ENCODE assay signal across 10 mouse cellular contexts in the genomic region with DNA sequence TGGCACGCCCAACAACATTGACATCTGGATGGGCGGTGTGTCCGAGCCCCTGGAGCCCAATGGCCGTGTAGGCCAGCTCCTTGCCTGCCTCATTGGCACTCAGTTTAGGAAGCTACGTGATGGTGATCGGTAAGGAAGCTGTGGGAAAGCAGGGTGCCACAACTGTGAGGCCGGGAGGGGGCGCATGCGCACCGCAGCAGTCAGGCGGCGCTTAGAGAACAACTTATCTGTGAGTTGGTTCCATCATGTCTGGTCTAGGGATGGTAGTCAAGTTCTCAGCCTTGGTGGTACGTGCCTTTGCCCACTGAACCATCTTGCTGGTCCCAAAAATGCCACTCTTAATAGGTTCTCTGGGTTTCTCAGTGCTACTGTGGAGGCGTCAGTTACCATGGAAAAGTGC. TPM values are rescaled to one million over a fixed set of nuclear protein-coding genes. Genes with fewer than 3 reads are reported as not detected.
DNase-seq lines count a peak whose midpoint lies in the region; ATAC-seq and TF ChIP-seq lines count a peak whose summit lies in the region.
"Had no signal": no experiment of that assay in that cellular context is flagged by ENCODE, and none has a peak within 500 bp of the region (broad histone marks: within the 10 kb centered on the region; RNA-seq: fewer than 3 reads in every experiment).

No protein-coding gene starts in this region.

- no peak overlapping the region for H3K27ac ChIP-seq in forebrain, embryonic 11.5 days (ENCODE audit: low read depth, low read length)
- no peak overlapping the region for H3K27ac ChIP-seq in forebrain, embryonic 10.5 days
- H3K27ac ChIP-seq in lung, embryonic 14.5 days (ENCODE audit: low read depth): no peak overlapping the region
- no peak overlapping the region for H3K27ac ChIP-seq in cortical plate, adult 2 months (ENCODE audit: insufficient read depth, low read length)
- H3K27ac ChIP-seq: heart, embryonic 13.5 days; lung, embryonic 15.5 days had no signal

- TF ChIP-seq POLR2A in cortical plate, adult 2 months (IDR thresholded peaks at IDR 0.05; ENCODE audit: extremely low read depth, insufficient read depth, low read length): no peak

- H3K9me3 ChIP-seq in forebrain, embryonic 11.5 days (ENCODE audit: control insufficient read depth, low read length): no peaks in the 10 kb centered on the region
- no peaks in the 10 kb centered on the region for H3K9me3 ChIP-seq in forebrain, embryonic 10.5 days
- H3K9me3 ChIP-seq in lung, embryonic 14.5 days (ENCODE audit: low read depth, low read length): no peaks in the 10 kb centered on the region
- H3K9me3 ChIP-seq: heart, embryonic 13.5 days; lung, embryonic 15.5 days had no signal

- peak; percentile 68 for DNase-seq in forebrain, embryonic 11.5 days (ENCODE audit: low spot score)
- DNase-seq in forebrain, embryonic 10.5 days (ENCODE audit: extremely low spot score, low spot score): no peak
- DNase-seq in lung, embryonic 14.5 days: peak; percentile 61
- no peak for DNase-seq in lung, adult 18-20 months
- DNase-seq in lung, postnatal 36 days: peak; percentile 9
- DNase-seq in spleen, postnatal 36 days (ENCODE audit: low spot score in 2 of 2): no peak
- DNase-seq in thymus, postnatal 25 days: no peak

- H3K4me3 ChIP-seq in forebrain, embryonic 11.5 days (ENCODE audit: low read depth, low read length): no peak overlapping the region
- H3K4me3 ChIP-seq in forebrain, embryonic 10.5 days: no peak overlapping the region
- no peak overlapping the region for H3K4me3 ChIP-seq in lung, embryonic 14.5 days (ENCODE audit: low read depth, low read length)
- no peak overlapping the region for H3K4me3 ChIP-seq in cortical plate, adult 2 months (ENCODE audit: insufficient read depth, low read length)
- H3K4me3 ChIP-seq: heart, embryonic 13.5 days; lung, embryonic 15.5 days had no signal

- no peaks in the 10 kb centered on the region for H3K36me3 ChIP-seq in forebrain, embryonic 11.5 days (ENCODE audit: control insufficient read depth, insufficient read depth, low read length)
- no peaks in the 10 kb centered on the region for H3K36me3 ChIP-seq in forebrain, embryonic 10.5 days (replicated peaks)
- no peaks in the 10 kb centered on the region for H3K36me3 ChIP-seq in lung, embryonic 14.5 days (ENCODE audit: insufficient read depth)
- H3K36me3 ChIP-seq: heart, embryonic 13.5 days; lung, embryonic 15.5 days had no signal

- H3K4me1 ChIP-seq in forebrain, embryonic 11.5 days (replicated peaks; ENCODE audit: control insufficient read depth, insufficient read depth, low read length): no peaks in the 10 kb centered on the region
- H3K4me1 ChIP-seq in forebrain, embryonic 10.5 days: peaks cover 4% of the 10 kb centered on the region
- no peaks in the 10 kb centered on the region for H3K4me1 ChIP-seq in lung, embryonic 14.5 days (ENCODE audit: insufficient read depth)
- H3K4me1 ChIP-seq in cortical plate, adult 2 months (ENCODE audit: control insufficient read depth, insufficient read depth, low read length): no peaks in the 10 kb centered on the region
- H3K4me1 ChIP-seq: heart, embryonic 13.5 days; lung, embryonic 15.5 days had no signal

- TF ChIP-seq CTCF in lung, embryonic 14.5 days (IDR thresholded peaks at IDR 0.05; ENCODE audit: low read depth): peak; percentile 73
- TF ChIP-seq CTCF in cortical plate, adult 2 months (IDR thresholded peaks at IDR 0.05; ENCODE audit: extremely low read depth, insufficient read depth, low read length): peak; percentile 47

- no peak overlapping the region for H3K4me2 ChIP-seq in forebrain, embryonic 11.5 days (ENCODE audit: low read depth, low read length, severe bottlenecking)
- H3K4me2 ChIP-seq in lung, embryonic 14.5 days: no peak overlapping the region
- H3K4me2 ChIP-seq: heart, embryonic 13.5 days; lung, embryonic 15.5 days had no signal

- 44% methylated on average over 14 of the region's 14 CpGs for WGBS in forebrain, embryonic 11.5 days
- WGBS in forebrain, embryonic 10.5 days: 43% methylated on average over 14 of the region's 14 CpGs
- WGBS in lung, embryonic 14.5 days: 42% methylated on average over 14 of the region's 14 CpGs

- no peak for ATAC-seq in forebrain, embryonic 11.5 days (replicated peaks; ENCODE audit: low FRiP score)
- ATAC-seq in lung, embryonic 14.5 days (ENCODE audit: insufficient read depth): no peak

- H3K9ac ChIP-seq in forebrain, embryonic 11.5 days (ENCODE audit: low read length): no peak overlapping the region
- no peak overlapping the region for H3K9ac ChIP-seq in lung, embryonic 14.5 days
- H3K9ac ChIP-seq: heart, embryonic 13.5 days; lung, embryonic 15.5 days had no signal

- no peaks in the 10 kb centered on the region for H3K27me3 ChIP-seq in forebrain, embryonic 11.5 days (ENCODE audit: control insufficient read depth, insufficient read depth, low read length)
- 0 out of 2 replicates have a peak, but pooled peaks cover 8% of the 10 kb centered on the region for H3K27me3 ChIP-seq in forebrain, embryonic 10.5 days (ENCODE audit: poor library complexity, severe bottlenecking)
- H3K27me3 ChIP-seq in lung, embryonic 14.5 days (ENCODE audit: insufficient read depth, low read length): no peaks in the 10 kb centered on the region
- H3K27me3 ChIP-seq: lung, embryonic 15.5 days had no signal

RNA-seq across cellular contexts. Expression of gene Mpo, which starts 9.2 kb away (rescaled TPM):
- polyA plus RNA-seq in forebrain, embryonic 11.5 days (2014; fragmentation: Nextera tagmentation; extraction: Ambion mirVana): 3.6 and 3.9 TPM in 2 replicates
- 4.5 and 5.1 TPM in 2 replicates for polyA plus RNA-seq in forebrain, embryonic 10.5 days (2016; fragmentation: Nextera tagmentation; extraction: Ambion mirVana)
- polyA plus RNA-seq in lung, embryonic 14.5 days (2014; fragmentation: Nextera tagmentation; extraction: Ambion mirVana): 0.37 and 0.89 TPM in 2 replicates
- 0.06 TPM in 1 of 2 replicates, not detected in the other for polyA plus RNA-seq in cortical plate, adult 2 months (2012; rRNA removed)

RNA-seq across cellular contexts. Expression of gene Lpo, which starts 25.5 kb away (rescaled TPM):
- polyA plus RNA-seq in forebrain, embryonic 11.5 days (2014; fragmentation: Nextera tagmentation; extraction: Ambion mirVana): 0.28 and 1.0 TPM in 2 replicates
- 0.06 and 0.14 TPM in 2 replicates for polyA plus RNA-seq in forebrain, embryonic 10.5 days (2016; fragmentation: Nextera tagmentation; extraction: Ambion mirVana)
- polyA plus RNA-seq in lung, embryonic 14.5 days (2014; fragmentation: Nextera tagmentation; extraction: Ambion mirVana): 0.05 TPM in 1 of 2 replicates, not detected in the other
- 0.72 and 2.4 TPM in 2 replicates for polyA plus RNA-seq in cortical plate, adult 2 months (2012; rRNA removed)
- polyA plus RNA-seq: heart, embryonic 13.5 days had no signal

RNA-seq across cellular contexts. Expression of gene Tspoap1, which starts 42.3 kb away (rescaled TPM):
- polyA plus RNA-seq in forebrain, embryonic 11.5 days (2014; fragmentation: Nextera tagmentation; extraction: Ambion mirVana): 18.8 and 19.9 TPM in 2 replicates
- 11.0 and 11.1 TPM in 2 replicates for polyA plus RNA-seq in forebrain, embryonic 10.5 days (2016; fragmentation: Nextera tagmentation; extraction: Ambion mirVana)
- polyA plus RNA-seq in lung, embryonic 14.5 days (2014; fragmentation: Nextera tagmentation; extraction: Ambion mirVana): 1.5 and 2.5 TPM in 2 replicates
- 269 and 297 TPM in 2 replicates for polyA plus RNA-seq in cortical plate, adult 2 months (2012; rRNA removed)

RNA-seq across cellular contexts. Expression of gene Mks1, which starts 50.4 kb away (rescaled TPM):
- polyA plus RNA-seq in forebrain, embryonic 11.5 days (2014; fragmentation: Nextera tagmentation; extraction: Ambion mirVana): 15.6 and 17.2 TPM in 2 replicates
- polyA plus RNA-seq in forebrain, embryonic 10.5 days (2016; fragmentation: Nextera tagmentation; extraction: Ambion mirVana): 17.6 and 18.5 TPM in 2 replicates
- 11.3 and 14.3 TPM in 2 replicates for polyA plus RNA-seq in lung, embryonic 14.5 days (2014; fragmentation: Nextera tagmentation; extraction: Ambion mirVana)
- polyA plus RNA-seq in cortical plate, adult 2 months (2012; rRNA removed): 9.8 and 11.8 TPM in 2 replicates

Comparison
In these comparisons a context has a peak if more than half of its experiments do, and no peak if none do; other contexts are left out.
1. DNase-seq: peak in forebrain, embryonic 11.5 days (single experiment), lung, embryonic 14.5 days (single experiment) and lung, postnatal 36 days (single experiment); none in forebrain, embryonic 10.5 days (single experiment), lung, adult 18-20 months (0 of 2), spleen, postnatal 36 days (0 of 2) and thymus, postnatal 25 days (single experiment).
2. RNA of gene Tspoap1, which starts 42.3 kb away (polyA plus RNA-seq): 269 to 297 TPM in cortical plate, adult 2 months; 18.8 to 19.9 TPM in forebrain, embryonic 11.5 days, 11.0 to 11.1 TPM in forebrain, embryonic 10.5 days and 1.5 to 2.5 TPM in lung, embryonic 14.5 days; every median in the first group is over 10 times any median in the second.